Mouse (Mus musculus): ENCODE measurements around the gene Dnttip1. TPM values are rescaled to one million over a fixed set of nuclear protein-coding genes. Genes with fewer than 3 reads are reported as not detected.

The Dnttip1 gene
- total and polyA plus RNA-seq, 2 experiments from 2014 or later = 26.1 to 60.1 TPM

- no peaks in the 10 kb centered on the region for H3K9me3 ChIP-seq (ENCODE audit: low read length)
- peak; percentile 99 for DNase-seq
- no peaks in the 10 kb centered on the region for H3K27me3 ChIP-seq (ENCODE audit: insufficient read depth, low read length)
- WGBS = 1% methylated on average over 47 of the region's 47 CpGs
- peak within 1 kb of the TSS; percentile 53 for H3K4me3 ChIP-seq (ENCODE audit: low read depth, low read length)
- peak within 1 kb of the TSS; percentile 85 for H3K27ac ChIP-seq (ENCODE audit: low read depth, low read length)
- H3K36me3 ChIP-seq (ENCODE audit: insufficient read depth) = peaks cover 11% of the 10 kb centered on the region
- peak within 1 kb of the TSS; percentile 67 for H3K4me2 ChIP-seq (ENCODE audit: low read depth)
- 0 out of 2 replicates have a peak, but pooled peaks cover 4% of the 10 kb centered on the region for H3K4me1 ChIP-seq (ENCODE audit: insufficient read depth)
- 0 out of 2 replicates have a peak, but pooled peaks have one; percentile 15 for TF ChIP-seq CTCF (IDR thresholded peaks at IDR 0.05; ENCODE audit: low read depth)
- peak within 1 kb of the TSS; percentile 71 for H3K9ac ChIP-seq
- peak; percentile 98 for ATAC-seq
Observed at GRCm38 (mm10) chr2:164804533-164805331, 58.9 kb downstream of the Dnttip1 start, which contains the start of the genes Acot8 and Zswim3. TSS of gene Acot8 (minus strand) at chr2:164804882. TSS of gene Zswim3 (plus strand) at chr2:164805098.

GRCm38 (mm10) chr2:164805332-164805718 lies 59.5 kb downstream of the Dnttip1 start:
- DNase-seq (no peak), ATAC-seq (peak; percentile 39)
- WGBS = under 1% methylated on average over 21 of the region's 21 CpGs
- H3K36me3 ChIP-seq (ENCODE audit: insufficient read depth) = peaks cover 5% of the 10 kb centered on the region
- peak overlapping the region; percentile 67 for H3K4me2 ChIP-seq (ENCODE audit: low read depth)
- H3K27ac ChIP-seq (ENCODE audit: low read depth, low read length) = peak overlapping the region; percentile 73
- H3K4me3 ChIP-seq (ENCODE audit: low read depth, low read length) = peak overlapping the region; percentile 53
- H3K9me3 ChIP-seq (ENCODE audit: low read length) = no peaks in the 10 kb centered on the region
- peak overlapping the region; percentile 71 for H3K9ac ChIP-seq
- TF ChIP-seq CTCF (IDR thresholded peaks at IDR 0.05; ENCODE audit: low read depth) = no peak
- 0 out of 2 replicates have a peak, but pooled peaks cover 4% of the 10 kb centered on the region for H3K4me1 ChIP-seq (ENCODE audit: insufficient read depth)
- H3K27me3 ChIP-seq (ENCODE audit: insufficient read depth, low read length) = no peaks in the 10 kb centered on the region

- 88% methylated on average over 7 of the region's 7 CpGs for WGBS
- no peak for ATAC-seq
- no peak overlapping the region for H3K4me2 ChIP-seq (ENCODE audit: low read depth)
- H3K9me3 ChIP-seq (ENCODE audit: low read length) = no peaks in the 10 kb centered on the region
- DNase-seq = no peak
- no peak overlapping the region for H3K27ac ChIP-seq (ENCODE audit: low read depth, low read length)
- 0 out of 2 replicates have a peak, but pooled peaks cover 4% of the 10 kb centered on the region for H3K4me1 ChIP-seq (ENCODE audit: insufficient read depth)
- peaks cover 5% of the 10 kb centered on the region for H3K36me3 ChIP-seq (ENCODE audit: insufficient read depth)
- no peak overlapping the region for H3K9ac ChIP-seq
- no peak for TF ChIP-seq CTCF (IDR thresholded peaks at IDR 0.05; ENCODE audit: low read depth)
- no peak overlapping the region for H3K4me3 ChIP-seq (ENCODE audit: low read depth, low read length)
- H3K27me3 ChIP-seq (ENCODE audit: insufficient read depth, low read length) = no peaks in the 10 kb centered on the region
Observed at GRCm38 (mm10) chr2:164806614-164807013, 60.8 kb downstream of the Dnttip1 start.

- H3K27me3 ChIP-seq (ENCODE audit: insufficient read depth, low read length) = no peaks in the 10 kb centered on the region
- WGBS = 76% methylated on average over 2 of the region's 2 CpGs
- no peak overlapping the region for H3K4me3 ChIP-seq (ENCODE audit: low read depth, low read length)
- no peak overlapping the region for H3K4me2 ChIP-seq (ENCODE audit: low read depth)
- H3K27ac ChIP-seq (ENCODE audit: low read depth, low read length) = no peak overlapping the region
- no peak for ATAC-seq
- H3K36me3 ChIP-seq (ENCODE audit: insufficient read depth) = peaks cover 9% of the 10 kb centered on the region
- no peak for DNase-seq
- no peaks in the 10 kb centered on the region for H3K9me3 ChIP-seq (ENCODE audit: low read length)
- TF ChIP-seq CTCF (IDR thresholded peaks at IDR 0.05; ENCODE audit: low read depth) = no peak
- H3K4me1 ChIP-seq (ENCODE audit: insufficient read depth) = no peaks in the 10 kb centered on the region
- no peak overlapping the region for H3K9ac ChIP-seq
Observed at GRCm38 (mm10) chr2:164813557-164813956, 67.8 kb downstream of the Dnttip1 start.

- Histone ChIP-seq H3K36me3 (ENCODE audit: insufficient read depth) (peaks cover 11% of the 10 kb centered on the region), H3K27me3 (ENCODE audit: insufficient read depth, low read length) (no peaks in the 10 kb centered on the region), H3K4me3 (ENCODE audit: low read depth, low read length) (no peak overlapping the region), H3K9me3 (ENCODE audit: low read length) (no peaks in the 10 kb centered on the region), H3K4me1 (ENCODE audit: insufficient read depth) (no peaks in the 10 kb centered on the region), H3K4me2 (ENCODE audit: low read depth) (no peak overlapping the region), H3K9ac (no peak overlapping the region), H3K27ac (ENCODE audit: low read depth, low read length) (no peak overlapping the region)
- WGBS = 85% methylated on average over 5 of the region's 5 CpGs
- TF ChIP-seq CTCF (IDR thresholded peaks at IDR 0.05; ENCODE audit: low read depth) = no peak
- no peak for ATAC-seq
- no peak for DNase-seq
Observed at GRCm38 (mm10) chr2:164815348-164815747, 69.6 kb downstream of the Dnttip1 start.

- H3K9me3 ChIP-seq (ENCODE audit: low read length) = no peaks in the 10 kb centered on the region
- H3K27me3 ChIP-seq (ENCODE audit: insufficient read depth, low read length) = no peaks in the 10 kb centered on the region
- 93% methylated on average over 8 of the region's 8 CpGs for WGBS
- H3K4me3 ChIP-seq (ENCODE audit: low read depth, low read length) = no peak overlapping the region
- no peak overlapping the region for H3K27ac ChIP-seq (ENCODE audit: low read depth, low read length)
- H3K36me3 ChIP-seq (ENCODE audit: insufficient read depth) = peaks cover 15% of the 10 kb centered on the region
- DNase-seq (no peak), ATAC-seq (no peak)
- no peak overlapping the region for H3K9ac ChIP-seq
- no peak overlapping the region for H3K4me2 ChIP-seq (ENCODE audit: low read depth)
- H3K4me1 ChIP-seq (ENCODE audit: insufficient read depth) = no peaks in the 10 kb centered on the region
- TF ChIP-seq CTCF (IDR thresholded peaks at IDR 0.05; ENCODE audit: low read depth) = no peak
Observed at GRCm38 (mm10) chr2:164815821-164816220, 70.0 kb downstream of the Dnttip1 start.

- H3K4me3 ChIP-seq (ENCODE audit: low read depth, low read length) = no peak overlapping the region
- no peak for DNase-seq
- no peak overlapping the region for H3K4me2 ChIP-seq (ENCODE audit: low read depth)
- no peaks in the 10 kb centered on the region for H3K9me3 ChIP-seq (ENCODE audit: low read length)
- no peak for TF ChIP-seq CTCF (IDR thresholded peaks at IDR 0.05; ENCODE audit: low read depth)
- H3K27me3 ChIP-seq (ENCODE audit: insufficient read depth, low read length) = no peaks in the 10 kb centered on the region
- no peak overlapping the region for H3K9ac ChIP-seq
- no peak overlapping the region for H3K27ac ChIP-seq (ENCODE audit: low read depth, low read length)
- no peak for ATAC-seq
- WGBS = 91% methylated on average over 6 of the region's 6 CpGs
- H3K36me3 ChIP-seq (ENCODE audit: insufficient read depth) = peaks cover 26% of the 10 kb centered on the region
- no peaks in the 10 kb centered on the region for H3K4me1 ChIP-seq (ENCODE audit: insufficient read depth)
Observed at GRCm38 (mm10) chr2:164817206-164817605, 71.4 kb downstream of the Dnttip1 start.
